Mouse (Mus musculus) adrenal gland, postnatal 14 days (tissue): ENCODE results near the gene Hdgfl3. TPM values are rescaled to one million over a fixed set of nuclear protein-coding genes. Genes with fewer than 3 reads are reported as not detected.

Source experiments
- DNase-seq: peaks from one replicate; pipeline ENCODE4 v3.0.0; 2021; ENCODE audit warnings: mixed read lengths
- total RNA-seq: library from RNA; stranded (reverse); gene quantifications from 2 replicates; pipeline ENCODE4 v1.2.3, GENCODE M21; 2021

Hdgfl3 gene
- total RNA-seq, 1 experiment from 2014 or later, result 13.6 TPM

- no peak for DNase-seq
Measured at GRCm38 (mm10) chr7:81904094-81904493, 30.2 kb downstream of the Hdgfl3 start.

- DNase-seq, result no peak
Measured at GRCm38 (mm10) chr7:81899361-81899760, 34.9 kb downstream of the Hdgfl3 start.

GRCm38 (mm10) chr7:81885128-81885527 lies 49.1 kb downstream of the Hdgfl3 start:
- no peak for DNase-seq

- DNase-seq, result peak; percentile 89
Measured at GRCm38 (mm10) chr7:81881600-81881999, 52.7 kb downstream of the Hdgfl3 start.

GRCm38 (mm10) chr7:81880797-81881196 lies 53.5 kb downstream of the Hdgfl3 start:
- DNase-seq, result no peak

- no peak for DNase-seq
Measured at GRCm38 (mm10) chr7:81880286-81880685, 54.0 kb downstream of the Hdgfl3 start.

GRCm38 (mm10) chr7:81875372-81875771 lies 58.9 kb downstream of the Hdgfl3 start:
- peak; percentile 57 for DNase-seq

- DNase-seq, result no peak
Measured at GRCm38 (mm10) chr7:81874636-81875035, 59.6 kb downstream of the Hdgfl3 start.

GRCm38 (mm10) chr7:81873807-81874206 lies 60.5 kb downstream of the Hdgfl3 start:
- no peak for DNase-seq

GRCm38 (mm10) chr7:81872493-81873013 lies 61.7 kb downstream of the Hdgfl3 start:
- no peak for DNase-seq

GRCm38 (mm10) chr7:81868158-81868557 lies 66.1 kb downstream of the Hdgfl3 start:
- peak; percentile 87 for DNase-seq

- DNase-seq, result no peak
Measured at GRCm38 (mm10) chr7:81867231-81867930, 66.9 kb downstream of the Hdgfl3 start.

- no peak for DNase-seq
Measured at GRCm38 (mm10) chr7:81865937-81866336, 68.3 kb downstream of the Hdgfl3 start.

- no peak for DNase-seq
Measured at GRCm38 (mm10) chr7:81864552-81864951, 69.7 kb downstream of the Hdgfl3 start.

GRCm38 (mm10) chr7:81862587-81863583 lies 71.4 kb downstream of the Hdgfl3 start:
- peak; percentile 45 for DNase-seq

GRCm38 (mm10) chr7:81861921-81862320 lies 72.4 kb downstream of the Hdgfl3 start:
- DNase-seq, result no peak

GRCm38 (mm10) chr7:81861461-81861860 lies 72.8 kb downstream of the Hdgfl3 start:
- no peak for DNase-seq

GRCm38 (mm10) chr7:81860996-81861395 lies 73.3 kb downstream of the Hdgfl3 start:
- no peak for DNase-seq

- no peak for DNase-seq
Measured at GRCm38 (mm10) chr7:81860071-81860470, 74.2 kb downstream of the Hdgfl3 start.

GRCm38 (mm10) chr7:81858968-81859721 lies 75.1 kb downstream of the Hdgfl3 start, which contains the start of gene Tm6sf1:
Tm6sf1 (plus strand) TSS chr7:81859001.
- peak; percentile 71 for DNase-seq

GRCm38 (mm10) chr7:81858236-81858635 lies 76.0 kb downstream of the Hdgfl3 start:
- no peak for DNase-seq

- DNase-seq, result no peak
Measured at GRCm38 (mm10) chr7:81856221-81856620, 78.1 kb downstream of the Hdgfl3 start.
